Mouse (Mus musculus): ENCODE results near the gene Apom.

Gene Apom

DNA sequence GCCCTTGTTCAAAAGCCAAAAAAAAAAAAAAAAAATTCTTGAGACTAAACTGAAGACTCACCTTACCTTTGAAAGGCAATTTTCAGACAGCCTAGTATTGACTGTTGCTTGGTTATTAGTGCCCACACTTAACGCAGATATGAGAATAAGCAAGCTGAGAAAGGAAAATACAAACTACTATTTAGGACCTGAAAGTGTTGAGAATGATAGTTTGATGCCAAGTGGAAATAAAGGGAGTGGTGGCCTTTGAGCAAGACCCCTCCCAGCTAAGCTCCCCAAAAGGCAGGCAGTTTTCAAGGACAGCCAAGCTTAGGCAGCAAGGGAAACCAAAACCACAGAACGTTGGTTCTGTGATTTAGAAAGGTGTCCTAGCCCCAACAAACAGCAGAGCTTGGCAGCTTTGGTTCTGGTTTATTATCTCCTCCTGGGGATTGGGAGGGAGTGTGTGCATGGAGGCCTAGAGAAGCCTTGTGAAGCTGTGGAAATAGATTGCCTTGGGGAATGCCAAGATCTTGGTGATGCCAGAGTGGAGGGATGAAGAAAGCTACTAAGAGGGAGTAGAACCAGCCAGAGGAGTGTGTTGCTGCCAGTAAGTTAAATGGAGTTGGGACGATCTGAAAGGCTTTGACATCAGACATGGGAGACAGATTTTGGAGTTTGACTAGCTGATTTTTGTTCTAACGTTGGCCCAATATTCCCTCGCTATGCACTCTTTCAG, 16.2 kb upstream of the Apom start:
- Histone ChIP-seq H3K36me3 (ENCODE audit: control insufficient read depth, insufficient read depth, low read length, poor library complexity, severe bottlenecking) (peaks cover 38% of the 10 kb centered on the region), H3K27me3 (ENCODE audit: control insufficient read depth, insufficient read depth, low read length, poor library complexity, severe bottlenecking) (no peaks in the 10 kb centered on the region)
- DNase-seq (ENCODE audit: low read depth, low spot score): no peak

GRCm38 (mm10) chr17:35147348-35147747, 15.5 kb upstream of the Apom start:
- no peak for DNase-seq (ENCODE audit: low read depth, low spot score)
- Histone ChIP-seq H3K27me3 (ENCODE audit: control insufficient read depth, insufficient read depth, low read length, poor library complexity, severe bottlenecking) (no peaks in the 10 kb centered on the region), H3K36me3 (ENCODE audit: control insufficient read depth, insufficient read depth, low read length, poor library complexity, severe bottlenecking) (peaks cover 41% of the 10 kb centered on the region)

GRCm38 (mm10) chr17:35146139-35146538, 14.3 kb upstream of the Apom start:
- no peaks in the 10 kb centered on the region for H3K27me3 ChIP-seq (ENCODE audit: control insufficient read depth, insufficient read depth, low read length, poor library complexity, severe bottlenecking)
- no peak for DNase-seq (ENCODE audit: low read depth, low spot score)
- H3K36me3 ChIP-seq (ENCODE audit: control insufficient read depth, insufficient read depth, low read length, poor library complexity, severe bottlenecking): peaks cover 49% of the 10 kb centered on the region

GRCm38 (mm10) chr17:35141971-35142370, 10.1 kb upstream of the Apom start:
- H3K36me3 ChIP-seq (ENCODE audit: control insufficient read depth, insufficient read depth, low read length, poor library complexity, severe bottlenecking): peaks cover 47% of the 10 kb centered on the region
- DNase-seq (ENCODE audit: low read depth, low spot score): no peak
- H3K27me3 ChIP-seq (ENCODE audit: control insufficient read depth, insufficient read depth, low read length, poor library complexity, severe bottlenecking): no peaks in the 10 kb centered on the region

DNA sequence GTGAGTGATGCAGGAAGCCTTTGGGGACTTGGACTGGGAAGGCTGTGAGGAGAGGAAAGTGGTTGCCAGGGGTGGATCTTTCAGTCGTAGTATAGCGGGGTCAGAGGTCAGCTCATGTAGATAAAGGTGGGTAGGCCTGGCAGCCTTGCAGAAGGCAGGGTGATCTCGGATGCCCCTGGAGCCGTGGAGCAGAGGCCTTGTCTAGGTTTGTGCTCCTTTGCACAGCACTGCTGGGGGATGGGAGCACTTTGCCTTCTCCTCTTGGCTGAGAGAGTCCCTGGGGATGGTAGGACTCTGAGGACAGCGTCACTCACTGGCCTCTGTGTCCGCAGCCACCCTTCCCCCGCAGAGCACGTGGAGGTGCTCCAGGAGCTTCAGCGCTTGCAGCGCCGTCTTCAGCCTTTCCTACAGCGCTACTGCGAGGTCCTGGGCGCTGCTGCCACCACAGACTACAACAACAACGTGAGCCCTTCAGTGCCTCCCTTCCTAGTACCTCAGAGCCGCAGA, 8.7 kb upstream of the Apom start:
- no peaks in the 10 kb centered on the region for H3K27me3 ChIP-seq (ENCODE audit: control insufficient read depth, insufficient read depth, low read length, poor library complexity, severe bottlenecking)

DNA sequence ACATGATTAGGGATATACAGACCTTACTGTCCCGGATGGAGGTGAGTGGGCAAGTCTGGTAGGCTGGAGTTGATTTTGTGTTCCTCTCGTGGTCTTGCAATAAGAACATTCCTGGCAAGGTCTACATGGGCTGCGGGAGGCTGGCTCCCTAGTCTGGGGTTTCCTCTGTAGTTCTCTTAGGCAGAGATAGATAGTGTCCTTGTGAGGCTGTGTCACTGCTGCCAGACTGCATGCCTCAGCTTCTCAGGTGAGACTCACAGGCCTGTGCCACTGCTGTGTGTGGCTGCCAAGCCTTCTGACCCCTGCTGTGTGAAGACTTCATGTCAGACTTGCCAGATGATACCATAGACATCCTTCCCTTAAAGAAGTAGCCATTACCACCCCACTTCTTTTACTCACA, 7.4 kb upstream of the Apom start:
- H3K36me3 ChIP-seq (ENCODE audit: control insufficient read depth, insufficient read depth, low read length, poor library complexity, severe bottlenecking): peaks cover 37% of the 10 kb centered on the region
- no peak for DNase-seq (ENCODE audit: low read depth, low spot score)
- H3K27me3 ChIP-seq (ENCODE audit: control insufficient read depth, insufficient read depth, low read length, poor library complexity, severe bottlenecking): no peaks in the 10 kb centered on the region

More for the DNA sequence above, 8.7 kb upstream of the Apom start:
- DNase-seq (ENCODE audit: low read depth, low spot score): no peak
- H3K36me3 ChIP-seq (ENCODE audit: control insufficient read depth, insufficient read depth, low read length, poor library complexity, severe bottlenecking): peaks cover 43% of the 10 kb centered on the region

DNA sequence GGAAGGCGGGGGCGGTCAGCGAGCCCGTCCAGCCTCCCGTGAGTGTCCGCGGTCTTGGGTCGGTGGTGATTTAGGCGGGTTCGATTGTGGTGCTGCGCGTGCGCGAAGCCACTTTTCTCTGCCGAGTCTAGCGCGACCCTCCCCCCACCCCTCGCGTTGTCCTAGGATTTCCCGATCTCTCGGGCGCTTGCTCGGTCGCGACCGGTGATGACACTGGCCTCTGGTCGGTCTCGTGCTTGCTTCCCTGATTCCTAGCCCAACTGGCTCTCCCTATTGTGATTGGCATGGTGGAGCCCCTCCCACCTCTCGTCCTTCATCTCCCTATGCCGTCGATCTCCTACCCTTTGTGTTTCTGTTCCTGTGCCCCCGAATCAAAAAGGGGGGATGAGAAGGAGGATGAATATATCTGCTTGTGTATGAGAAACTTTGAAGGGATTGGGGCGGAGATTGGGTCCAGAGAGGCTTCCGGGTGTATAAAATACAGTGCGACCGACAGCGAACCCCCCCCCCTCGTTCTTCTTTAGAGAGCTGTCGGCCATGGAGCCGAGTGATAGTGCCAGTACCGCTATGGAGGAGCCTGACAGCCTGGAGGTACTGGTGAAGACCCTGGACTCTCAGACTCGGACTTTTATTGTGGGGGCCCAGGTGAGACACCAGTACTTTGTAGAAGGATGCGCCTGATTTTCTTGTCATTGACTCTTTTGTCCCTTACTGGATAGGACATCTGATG, 3.9 kb upstream of the Apom start:
- no peak for DNase-seq (ENCODE audit: low read depth, low spot score)
- H3K36me3 ChIP-seq (ENCODE audit: control insufficient read depth, insufficient read depth, low read length, poor library complexity, severe bottlenecking): peaks cover 10% of the 10 kb centered on the region
- no peaks in the 10 kb centered on the region for H3K27me3 ChIP-seq (ENCODE audit: control insufficient read depth, insufficient read depth, low read length, poor library complexity, severe bottlenecking)

- H3K36me3 ChIP-seq (ENCODE audit: control insufficient read depth, insufficient read depth, low read length, poor library complexity, severe bottlenecking): peaks cover 5% of the 10 kb centered on the region
- DNase-seq (ENCODE audit: low read depth, low spot score): peak; percentile 97
- no peaks in the 10 kb centered on the region for H3K27me3 ChIP-seq (ENCODE audit: control insufficient read depth, insufficient read depth, low read length, poor library complexity, severe bottlenecking)
These were observed 3.1 kb upstream of the Apom start, which contains the start of gene Bag6 for GRCm38 (mm10) chr17:35134801-35135590. Gene Bag6, plus strand, starts transcription at chr17:35135178.

DNA sequence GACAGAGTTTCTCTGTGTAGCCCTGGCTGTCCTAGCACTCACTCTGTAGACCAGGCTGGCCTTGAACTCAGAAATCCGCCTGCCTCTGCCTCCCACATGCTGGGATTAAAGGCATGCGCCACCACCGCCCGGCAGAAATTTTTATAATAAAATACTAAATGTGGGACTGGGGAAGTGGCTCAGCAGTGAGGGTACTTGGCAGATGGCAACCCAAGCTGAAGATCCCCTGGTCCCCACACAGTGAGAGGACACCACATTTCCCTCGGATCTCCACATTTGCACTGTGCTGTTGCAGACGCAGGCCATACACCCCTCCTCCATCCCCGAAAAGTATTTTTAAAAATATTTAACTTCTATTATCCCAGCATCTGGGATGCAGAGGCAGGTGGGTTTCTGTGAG, 1.7 kb upstream of the Apom start:
- Histone ChIP-seq H3K36me3 (ENCODE audit: control insufficient read depth, insufficient read depth, low read length, poor library complexity, severe bottlenecking) (peaks cover 2% of the 10 kb centered on the region; the same call in 1 of the 2 replicates), H3K27me3 (ENCODE audit: control insufficient read depth, insufficient read depth, low read length, poor library complexity, severe bottlenecking) (no peaks in the 10 kb centered on the region)
- no peak for DNase-seq (ENCODE audit: low read depth, low spot score)

- H3K36me3 ChIP-seq (ENCODE audit: control insufficient read depth, insufficient read depth, low read length, poor library complexity, severe bottlenecking): no peaks in the 10 kb centered on the region
- H3K27me3 ChIP-seq (ENCODE audit: control insufficient read depth, insufficient read depth, low read length, poor library complexity, severe bottlenecking): no peaks in the 10 kb centered on the region
- DNase-seq (ENCODE audit: low read depth, low spot score): no peak
These were observed 317 bp upstream of the Apom start for GRCm38 (mm10) chr17:35132174-35132560.

- Histone ChIP-seq H3K36me3 (ENCODE audit: control insufficient read depth, insufficient read depth, low read length, poor library complexity, severe bottlenecking) (no peaks in the 10 kb centered on the region), H3K27me3 (ENCODE audit: control insufficient read depth, insufficient read depth, low read length, poor library complexity, severe bottlenecking) (no peaks in the 10 kb centered on the region)
- DNase-seq (ENCODE audit: low read depth, low spot score): no peak
These were observed 812 bp downstream of the Apom start for GRCm38 (mm10) chr17:35131038-35131437.

DNA sequence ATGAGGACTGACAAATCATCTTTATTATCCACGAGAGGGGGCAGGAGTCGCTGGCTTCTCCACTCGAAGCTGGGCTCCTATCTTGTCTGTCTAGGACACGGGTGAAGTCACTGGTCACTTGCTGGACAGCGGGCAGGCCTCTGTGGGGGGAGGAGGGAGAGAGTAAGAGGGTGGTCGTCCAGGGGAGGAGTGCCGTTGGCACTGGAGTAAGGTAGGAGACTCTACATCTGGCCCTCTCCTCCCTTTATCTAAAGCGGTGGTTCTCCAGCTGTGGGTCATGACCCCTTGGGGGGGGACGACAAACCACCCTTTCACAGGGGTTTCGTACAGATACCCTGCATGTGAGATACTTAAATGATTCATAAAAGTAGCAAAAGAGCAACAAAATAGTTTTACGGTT, 2.9 kb downstream of the Apom start:
- DNase-seq (ENCODE audit: low read depth, low spot score): no peak
- H3K36me3 ChIP-seq (ENCODE audit: control insufficient read depth, insufficient read depth, low read length, poor library complexity, severe bottlenecking): peaks cover 6% of the 10 kb centered on the region; the same call in 1 of the 2 replicates
- H3K27me3 ChIP-seq (ENCODE audit: control insufficient read depth, insufficient read depth, low read length, poor library complexity, severe bottlenecking): no peaks in the 10 kb centered on the region

DNA sequence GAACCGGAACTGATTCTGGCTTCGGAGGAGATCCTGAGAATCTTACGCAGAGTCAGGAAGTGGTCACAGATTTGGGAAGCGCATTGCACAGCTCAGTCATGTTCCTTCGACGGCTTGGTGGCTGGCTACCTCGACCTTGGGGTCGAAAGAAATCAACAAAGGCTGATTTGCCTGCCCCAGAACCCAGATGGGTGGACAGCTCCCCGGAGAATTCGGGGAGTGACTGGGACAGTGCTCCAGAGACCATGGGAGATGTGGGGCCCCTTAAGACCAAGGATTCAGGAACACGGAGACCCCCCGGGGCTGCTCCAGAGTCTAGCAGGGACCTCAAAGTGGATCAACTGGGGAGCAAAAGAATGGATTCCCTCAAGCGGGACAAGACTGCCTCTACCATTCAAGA, 4.8 kb downstream of the Apom start:
- Histone ChIP-seq H3K36me3 (ENCODE audit: control insufficient read depth, insufficient read depth, low read length, poor library complexity, severe bottlenecking) (peaks cover 8% of the 10 kb centered on the region; the same call in 1 of the 2 replicates), H3K27me3 (ENCODE audit: control insufficient read depth, insufficient read depth, low read length, poor library complexity, severe bottlenecking) (no peaks in the 10 kb centered on the region)
- no peak for DNase-seq (ENCODE audit: low read depth, low spot score)

DNA sequence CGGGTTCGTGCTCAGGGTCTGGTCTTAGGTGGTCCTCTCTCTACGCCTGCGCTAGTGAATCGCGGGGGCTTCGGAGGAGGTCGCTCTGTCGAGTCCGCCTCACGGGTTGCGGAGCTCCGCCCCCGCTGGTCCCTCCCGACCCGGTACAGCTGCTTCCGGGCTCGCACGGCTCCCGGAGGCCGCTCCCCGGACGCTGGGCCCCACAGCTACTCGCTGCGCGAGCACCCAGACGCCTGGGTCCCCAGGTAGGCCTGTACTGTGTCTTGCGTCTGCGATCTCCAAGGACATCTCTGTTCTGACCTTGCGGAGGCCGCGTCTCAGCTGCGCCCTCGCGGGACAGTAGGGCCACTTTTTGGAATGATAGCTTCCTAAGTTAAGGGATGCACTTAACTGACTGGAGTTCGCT, 5.6 kb downstream of the Apom start, which contains the start of gene D17H6S53E:
TSS of gene D17H6S53E (plus strand) at position 168 of the 406 bp plus-strand sequence.
- Histone ChIP-seq H3K27me3 (ENCODE audit: control insufficient read depth, insufficient read depth, low read length, poor library complexity, severe bottlenecking) (no peaks in the 10 kb centered on the region), H3K36me3 (ENCODE audit: control insufficient read depth, insufficient read depth, low read length, poor library complexity, severe bottlenecking) (peaks cover 8% of the 10 kb centered on the region; the same call in 1 of the 2 replicates)
- peak; percentile 76 for DNase-seq (ENCODE audit: low read depth, low spot score)
